Mouse (Mus musculus) forebrain, embryonic 11.5 days (tissue): ENCODE measurements around the gene Usb1. TPM values are rescaled to one million over a fixed set of nuclear protein-coding genes. Genes with fewer than 3 reads are reported as not detected.
A peak's percentile ranks its signal among the peaks of the same experiment; 100 is the strongest.

ENCODE experiments used
- ATAC-seq: fragments of 200-750 bp; cut with Nextera tagmentation; replicated peaks from 2 replicates; pipeline ENCODE4 v1.8.0; 2017; ENCODE audit warnings: moderate TSS enrichment; ENCODE audit not compliant: low FRiP score
- DNase-seq: peaks from one replicate; pipeline ENCODE4 v3.0.0-alpha.2; 2017; ENCODE audit warnings: low spot score
- H3K27ac ChIP-seq: fragments of 300-500 bp; sonication (generic); 2 replicates; pipeline ENCODE4 v1.5.1; 2014; ENCODE audit warnings: low read depth, low read length
- H3K27me3 ChIP-seq: fragments of 300-500 bp; sonication (generic); 2 replicates; pipeline ENCODE4 v1.6.1; 2014; ENCODE audit warnings: mild to moderate bottlenecking, low read length, mixed read lengths; ENCODE audit not compliant: control insufficient read depth, insufficient read depth
- H3K36me3 ChIP-seq: fragments of 300-500 bp; sonication (generic); 2 replicates; pipeline ENCODE4 v1.6.1; 2014; ENCODE audit warnings: mild to moderate bottlenecking, low read length, moderate library complexity, mixed read lengths; ENCODE audit not compliant: control insufficient read depth, insufficient read depth
- H3K4me1 ChIP-seq: fragments of 300-500 bp; sonication (generic); replicated peaks from 2 replicates; pipeline ENCODE4 v1.6.1; 2014; ENCODE audit warnings: low read length, mixed read lengths; ENCODE audit not compliant: control insufficient read depth, insufficient read depth
- H3K4me2 ChIP-seq: fragments of 300-500 bp; sonication (generic); 2 replicates; pipeline ENCODE4 v1.6.1; 2014; ENCODE audit warnings: low read depth, mild to moderate bottlenecking, low read length, moderate library complexity, mixed read lengths; ENCODE audit not compliant: severe bottlenecking
- H3K4me3 ChIP-seq: fragments of 300-500 bp; sonication (generic); 2 replicates; pipeline ENCODE4 v1.5.1; 2014; ENCODE audit warnings: low read depth, low read length
- H3K9ac ChIP-seq: fragments of 300-500 bp; sonication (generic); 2 replicates; pipeline ENCODE4 v1.6.1; 2014; ENCODE audit warnings: low read length
- H3K9me3 ChIP-seq: fragments of 300-500 bp; sonication (generic); 2 replicates; pipeline ENCODE4 v1.6.1; 2016; ENCODE audit warnings: low read length, mixed read lengths; ENCODE audit not compliant: control insufficient read depth
- WGBS: fragments of 180-500 bp; shearing (Covaris S2); extraction: QIAGEN DNeasy Blood & Tissue Kit; methylation state at CpG from one replicate; pipeline ENCODE4 v1.1.7; 2014; 5-methylcytosine and 5-hydroxymethylcytosine counted together
- polyA plus RNA-seq: library from polyadenylated mRNA; unstranded; fragments of >200 nt; fragmentation: Nextera tagmentation; extraction: Ambion mirVana; gene quantifications from 2 replicates; pipeline ENCODE4 v1.2.1, GENCODE M21; 2014

Gene Usb1
- polyA plus RNA-seq, 1 experiment from 2014 or later: 43.1 TPM

GRCm38 (mm10) chr8:95327866-95328465, 4.1 kb upstream of the Usb1 start:
- 83% methylated on average over 46 of the region's 46 CpGs for WGBS
- Histone ChIP-seq H3K9ac (no peak overlapping the region), H3K9me3 (no peaks in the 10 kb centered on the region), H3K4me2 (no peak overlapping the region), H3K4me3 (no peak overlapping the region), H3K27me3 (no peaks in the 10 kb centered on the region), H3K4me1 (peaks cover 2% of the 10 kb centered on the region; the same call in 1 of the 2 replicates), H3K27ac (no peak overlapping the region), H3K36me3 (peaks cover 18% of the 10 kb centered on the region)
- DNase-seq (no peak), ATAC-seq (no peak)

- WGBS: 76% methylated on average over 1 of the region's 1 CpGs
- peak overlapping the region; percentile 69 for H3K4me3 ChIP-seq
- no peak overlapping the region for H3K27ac ChIP-seq
- peaks cover 18% of the 10 kb centered on the region for H3K36me3 ChIP-seq
- no peak for DNase-seq
- no peaks in the 10 kb centered on the region for H3K27me3 ChIP-seq
- peak overlapping the region; percentile 94 for H3K9ac ChIP-seq
- ATAC-seq: no peak
- no peaks in the 10 kb centered on the region; the same call in 1 of the 2 replicates for H3K4me1 ChIP-seq
- H3K9me3 ChIP-seq: no peaks in the 10 kb centered on the region
- peak overlapping the region; percentile 85 for H3K4me2 ChIP-seq
Measured at GRCm38 (mm10) chr8:95330367-95330766, 1.7 kb upstream of the Usb1 start.

- Histone ChIP-seq H3K36me3 (peaks cover 18% of the 10 kb centered on the region), H3K27ac (peak overlapping the region; percentile 93), H3K4me2 (peak overlapping the region; percentile 85), H3K27me3 (no peaks in the 10 kb centered on the region), H3K9ac (peak overlapping the region; percentile 94), H3K4me3 (peak overlapping the region; percentile 69), H3K9me3 (no peaks in the 10 kb centered on the region), H3K4me1 (no peaks in the 10 kb centered on the region; the same call in 1 of the 2 replicates)
- ATAC-seq (peak; percentile 42), DNase-seq (no peak)
- 0% methylated on average over 38 of the region's 38 CpGs for WGBS
Measured at GRCm38 (mm10) chr8:95331156-95331719, 846 bp upstream of the Usb1 start.

- peak overlapping the region; percentile 93 for H3K27ac ChIP-seq
- H3K9ac ChIP-seq: peak overlapping the region; percentile 94
- WGBS: 29% methylated on average over 21 of the region's 21 CpGs
- no peak for DNase-seq
- ATAC-seq: peak; percentile 32; the same call in 1 of the 2 replicates
- H3K4me2 ChIP-seq: peak overlapping the region; percentile 85
- no peaks in the 10 kb centered on the region for H3K27me3 ChIP-seq
- H3K4me3 ChIP-seq: peak overlapping the region; percentile 69
- no peaks in the 10 kb centered on the region for H3K9me3 ChIP-seq
- no peaks in the 10 kb centered on the region; the same call in 1 of the 2 replicates for H3K4me1 ChIP-seq
- H3K36me3 ChIP-seq: peaks cover 14% of the 10 kb centered on the region
Measured at GRCm38 (mm10) chr8:95332437-95333199, 534 bp downstream of the Usb1 start.

- WGBS: 97% methylated on average over 1 of the region's 1 CpGs
- Histone ChIP-seq H3K9ac (no peak overlapping the region), H3K4me2 (no peak overlapping the region), H3K36me3 (no peaks in the 10 kb centered on the region), H3K27me3 (no peaks in the 10 kb centered on the region), H3K4me3 (no peak overlapping the region), H3K9me3 (no peaks in the 10 kb centered on the region), H3K27ac (no peak overlapping the region), H3K4me1 (no peaks in the 10 kb centered on the region)
- DNase-seq (no peak), ATAC-seq (no peak)
Measured at GRCm38 (mm10) chr8:95335706-95336105, 3.6 kb downstream of the Usb1 start.

GRCm38 (mm10) chr8:95336363-95336762, 4.3 kb downstream of the Usb1 start:
- H3K9me3 ChIP-seq: no peaks in the 10 kb centered on the region
- ATAC-seq: no peak
- no peak overlapping the region for H3K4me2 ChIP-seq
- H3K9ac ChIP-seq: no peak overlapping the region
- H3K27me3 ChIP-seq: no peaks in the 10 kb centered on the region
- no peak overlapping the region for H3K4me3 ChIP-seq
- no peaks in the 10 kb centered on the region for H3K36me3 ChIP-seq
- no peak overlapping the region for H3K27ac ChIP-seq
- no peaks in the 10 kb centered on the region for H3K4me1 ChIP-seq
- DNase-seq: no peak

GRCm38 (mm10) chr8:95341721-95342120, 9.6 kb downstream of the Usb1 start:
- ATAC-seq: no peak
- no peak overlapping the region for H3K4me2 ChIP-seq
- H3K36me3 ChIP-seq: no peaks in the 10 kb centered on the region
- no peaks in the 10 kb centered on the region for H3K4me1 ChIP-seq
- no peak overlapping the region for H3K4me3 ChIP-seq
- H3K9me3 ChIP-seq: no peaks in the 10 kb centered on the region
- 56% methylated on average over 5 of the region's 5 CpGs for WGBS
- H3K9ac ChIP-seq: no peak overlapping the region
- no peaks in the 10 kb centered on the region for H3K27me3 ChIP-seq
- no peak for DNase-seq
- no peak overlapping the region for H3K27ac ChIP-seq

- ATAC-seq (no peak), DNase-seq (no peak)
- 74% methylated on average over 6 of the region's 6 CpGs for WGBS
- H3K4me3 ChIP-seq: no peak overlapping the region
- H3K4me2 ChIP-seq: no peak overlapping the region
- H3K9me3 ChIP-seq: no peaks in the 10 kb centered on the region
- H3K27me3 ChIP-seq: no peaks in the 10 kb centered on the region
- H3K9ac ChIP-seq: no peak overlapping the region
- H3K4me1 ChIP-seq: no peaks in the 10 kb centered on the region
- H3K36me3 ChIP-seq: no peaks in the 10 kb centered on the region
- no peak overlapping the region for H3K27ac ChIP-seq
Measured at GRCm38 (mm10) chr8:95344668-95345067, 12.6 kb downstream of the Usb1 start.
